Mouse (Mus musculus): Measurements from ENCODE around the gene Aadacl4. TPM values are rescaled to one million over a fixed set of nuclear protein-coding genes. Genes with fewer than 3 reads are reported as not detected.

The Aadacl4 gene
- polyA plus RNA-seq (2017; shearing (Covaris generic)): not detected

DNA sequence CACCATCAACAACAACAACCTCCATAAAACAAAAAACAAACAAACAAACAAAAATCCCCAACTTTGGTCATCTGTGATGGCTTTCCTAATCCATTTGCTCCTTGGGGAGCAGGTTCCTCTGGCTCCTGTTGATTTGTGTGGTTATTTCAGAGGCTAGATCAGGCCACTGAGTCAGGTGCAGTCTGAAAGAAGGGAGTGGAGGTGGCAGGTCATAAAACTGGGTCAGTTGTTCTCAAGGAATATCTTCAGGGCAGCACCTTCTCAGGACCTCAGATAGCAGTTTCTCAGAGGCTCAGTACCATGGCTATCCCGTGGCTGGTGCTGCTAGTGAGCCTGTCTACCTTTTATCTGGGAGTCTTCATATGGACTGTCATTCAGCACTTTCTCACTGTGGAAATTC is at the start of gene Aadacl4:
Gene Aadacl4, plus strand, starts transcription at position 301 of the 400 bp plus-strand sequence.

DNA sequence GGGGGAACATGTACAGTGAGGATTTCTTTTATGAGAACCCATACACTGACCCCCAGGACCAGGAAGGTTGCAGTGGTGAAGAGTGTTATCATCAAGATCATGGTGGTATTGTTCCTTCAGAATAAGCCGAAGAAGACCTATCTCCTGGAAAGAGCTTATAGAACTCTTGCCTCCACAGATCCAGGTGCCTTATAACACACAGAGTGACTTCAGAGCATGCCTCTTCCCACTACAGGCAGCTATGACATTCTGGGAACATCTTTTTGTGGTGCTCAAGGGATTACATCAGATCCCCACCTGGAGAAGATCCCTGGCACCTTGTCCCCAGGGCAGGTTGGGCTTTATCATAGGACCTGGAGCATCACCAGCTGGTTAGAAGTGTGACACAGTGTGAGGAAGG is 48.5 kb upstream of the Aadacl4 start, which contains the start of gene Gm13124:
Gene Gm13124, minus strand, starts transcription at position 101 of the 400 bp plus-strand sequence.

Other genes with a start within 250 kb of the Aadacl4 start
- not detected for gene Pramef20, start 235.8 kb upstream of the Aadacl4 start, polyA plus RNA-seq (2017; shearing (Covaris generic))
- gene Pramef12, start 205.2 kb upstream of the Aadacl4 start, polyA plus RNA-seq (2017; shearing (Covaris generic)): not detected
- not detected for gene 1700012P22Rik, start 174.9 kb upstream of the Aadacl4 start, polyA plus RNA-seq (2017; shearing (Covaris generic))
- gene Gm9944, start 160.4 kb upstream of the Aadacl4 start, polyA plus RNA-seq (2017; shearing (Covaris generic)): not detected
- gene Aadacl3, start 150.0 kb upstream of the Aadacl4 start, polyA plus RNA-seq (2017; shearing (Covaris generic)): not detected
- gene 9430007A20Rik, start 93.9 kb upstream of the Aadacl4 start, polyA plus RNA-seq (2017; shearing (Covaris generic)): not detected
- not detected for gene Gm13124, start 48.6 kb upstream of the Aadacl4 start, polyA plus RNA-seq (2017; shearing (Covaris generic))
- gene Gm436, start 72.7 kb downstream of the Aadacl4 start, polyA plus RNA-seq (2017; shearing (Covaris generic)): not detected
- gene Gm13178, start 107.7 kb downstream of the Aadacl4 start, polyA plus RNA-seq (2017; shearing (Covaris generic)): not detected
- not detected for gene Gm438, start 172.9 kb downstream of the Aadacl4 start, polyA plus RNA-seq (2017; shearing (Covaris generic))

Measured in CD4-positive, CD25-positive, alpha-beta regulatory T cell, adult 9 weeks (primary cell).